Mouse (Mus musculus) neural tube, embryonic 15.5 days (tissue): Measurements from ENCODE around the gene Hydin. TPM values are rescaled to one million over a fixed set of nuclear protein-coding genes. Genes with fewer than 3 reads are reported as not detected.

Experiments used
- ATAC-seq: fragments of 200-750 bp; cut with Nextera tagmentation; 2 replicates; pipeline ENCODE4 v1.8.0; 2017; ENCODE audit warnings: mild to moderate bottlenecking, moderate TSS enrichment, moderate library complexity; ENCODE audit not compliant: low FRiP score
- H3K27ac ChIP-seq: fragments of 300-500 bp; sonication (generic); replicated peaks from 2 replicates; pipeline ENCODE4 v1.5.1; 2015; ENCODE audit warnings: mild to moderate bottlenecking, inconsistent platforms
- H3K27me3 ChIP-seq: fragments of 300-500 bp; sonication (generic); replicated peaks from 2 replicates; pipeline ENCODE4 v1.6.1; 2015; ENCODE audit warnings: inconsistent platforms
- H3K36me3 ChIP-seq: fragments of 300-500 bp; sonication (generic); 2 replicates; pipeline ENCODE4 v1.6.1; 2015; ENCODE audit warnings: inconsistent platforms
- H3K4me1 ChIP-seq: fragments of 300-500 bp; sonication (generic); 2 replicates; pipeline ENCODE4 v1.6.1; 2015; ENCODE audit warnings: inconsistent platforms
- H3K4me2 ChIP-seq: fragments of 300-500 bp; sonication (generic); 2 replicates; pipeline ENCODE4 v1.6.1; 2015; ENCODE audit warnings: inconsistent platforms, mild to moderate bottlenecking, moderate library complexity
- H3K4me3 ChIP-seq: fragments of 300-500 bp; sonication (generic); replicated peaks from 2 replicates; pipeline ENCODE4 v1.5.1; 2015; ENCODE audit warnings: mild to moderate bottlenecking, inconsistent platforms
- H3K9ac ChIP-seq: fragments of 300-500 bp; sonication (generic); replicated peaks from 2 replicates; pipeline ENCODE4 v1.6.1; 2015; ENCODE audit warnings: mild to moderate bottlenecking, inconsistent platforms
- H3K9me3 ChIP-seq: fragments of 300-500 bp; sonication (generic); replicated peaks from 2 replicates; pipeline ENCODE4 v1.6.1; 2016; ENCODE audit warnings: inconsistent platforms
- WGBS: fragments of 180-500 bp; shearing (Covaris S2); methylation state at CpG from one replicate; pipeline ENCODE4 v1.1.7; 2015; ENCODE audit warnings: mixed read lengths; 5-methylcytosine and 5-hydroxymethylcytosine counted together
- polyA plus RNA-seq: library from polyadenylated mRNA; unstranded; fragments of >200 nt; fragmentation: Nextera tagmentation; extraction: Ambion mirVana; gene quantifications from 2 replicates; pipeline ENCODE4 v1.2.1, GENCODE M21; 2015

Gene Hydin
- polyA plus RNA-seq, 1 experiment from 2014 or later: 0.31 TPM

DNA sequence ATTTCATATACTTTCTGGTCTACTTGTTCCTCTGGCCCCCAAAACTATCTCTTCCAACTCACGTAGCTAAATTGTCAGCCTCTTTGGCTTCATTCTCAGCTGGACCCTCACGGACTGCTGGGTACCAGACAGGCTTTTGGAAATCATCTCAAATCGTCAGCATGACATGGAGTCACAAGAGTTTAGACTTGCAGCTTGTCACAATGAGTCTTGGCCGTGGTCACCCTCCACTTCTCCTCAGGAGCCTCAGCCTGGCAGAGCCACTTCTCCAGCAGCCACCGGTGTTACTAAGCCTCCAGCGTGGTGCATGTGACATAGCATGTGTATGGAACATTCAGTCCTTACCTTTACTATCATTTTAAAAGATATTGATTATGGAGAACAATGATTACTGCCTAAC is 135.5 kb downstream of the Hydin start:
- Histone ChIP-seq H3K4me1 (no peaks in the 10 kb centered on the region), H3K27me3 (no peaks in the 10 kb centered on the region), H3K9ac (no peak overlapping the region), H3K4me2 (no peak overlapping the region), H3K27ac (no peak overlapping the region), H3K9me3 (0 out of 2 replicates have a peak, but pooled peaks cover 8% of the 10 kb centered on the region), H3K4me3 (no peak overlapping the region), H3K36me3 (no peaks in the 10 kb centered on the region)
- WGBS: 86% methylated on average over 6 of the region's 6 CpGs
- no peak for ATAC-seq

DNA sequence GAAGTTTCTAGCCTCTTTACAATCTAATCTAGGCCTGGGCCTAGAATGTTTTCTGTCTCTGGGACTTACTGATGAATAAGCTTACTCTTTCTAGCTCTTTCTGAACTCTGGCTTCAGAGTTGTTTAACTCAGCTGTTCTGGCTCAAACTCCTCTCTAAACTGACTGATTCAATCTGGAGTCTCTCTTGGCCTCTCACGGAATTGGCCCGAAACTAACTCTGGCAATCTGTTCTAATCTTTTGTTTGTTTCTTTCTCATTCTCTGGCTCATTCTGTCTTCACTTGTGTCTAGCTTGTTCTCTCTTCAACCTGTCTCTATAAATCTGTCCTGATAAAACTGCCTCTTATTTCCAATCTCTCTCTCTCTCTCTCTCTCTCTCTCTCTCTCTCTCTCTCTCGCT is 137.7 kb downstream of the Hydin start:
- no peaks in the 10 kb centered on the region for H3K27me3 ChIP-seq
- H3K9ac ChIP-seq: no peak overlapping the region
- 0 out of 2 replicates have a peak, but pooled peaks cover 8% of the 10 kb centered on the region for H3K9me3 ChIP-seq
- no peaks in the 10 kb centered on the region for H3K36me3 ChIP-seq
- no peak overlapping the region for H3K4me3 ChIP-seq
- WGBS: 84% methylated on average over 3 of the region's 3 CpGs
- no peak overlapping the region for H3K4me2 ChIP-seq
- no peak overlapping the region for H3K27ac ChIP-seq
- ATAC-seq: no peak
- no peaks in the 10 kb centered on the region for H3K4me1 ChIP-seq

DNA sequence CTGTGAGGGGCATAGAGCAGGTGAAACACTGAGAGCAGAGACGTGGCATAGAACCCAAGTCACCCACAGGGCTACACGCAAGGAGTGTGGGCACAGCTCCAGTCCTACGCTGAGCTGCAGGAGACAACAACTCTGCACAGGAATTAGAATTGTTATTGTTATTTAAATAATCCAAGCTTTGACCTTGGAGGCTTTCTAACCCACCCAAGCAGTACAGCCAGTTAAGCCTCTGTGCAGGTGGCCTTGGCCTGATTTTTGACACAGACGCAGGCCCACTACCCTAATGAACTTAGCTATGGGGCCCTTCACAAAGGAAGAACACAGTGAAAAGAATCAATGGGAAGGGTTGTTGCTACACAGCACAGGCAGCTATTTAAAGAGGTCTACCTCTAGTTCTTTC is 148.3 kb downstream of the Hydin start:
- WGBS: 59% methylated on average over 4 of the region's 4 CpGs
- Histone ChIP-seq H3K9me3 (no peaks in the 10 kb centered on the region), H3K27ac (no peak overlapping the region), H3K4me3 (no peak overlapping the region), H3K4me1 (0 out of 2 replicates have a peak, but pooled peaks cover 5% of the 10 kb centered on the region), H3K27me3 (no peaks in the 10 kb centered on the region), H3K36me3 (no peaks in the 10 kb centered on the region), H3K9ac (no peak overlapping the region), H3K4me2 (no peak overlapping the region)
- ATAC-seq: no peak

DNA sequence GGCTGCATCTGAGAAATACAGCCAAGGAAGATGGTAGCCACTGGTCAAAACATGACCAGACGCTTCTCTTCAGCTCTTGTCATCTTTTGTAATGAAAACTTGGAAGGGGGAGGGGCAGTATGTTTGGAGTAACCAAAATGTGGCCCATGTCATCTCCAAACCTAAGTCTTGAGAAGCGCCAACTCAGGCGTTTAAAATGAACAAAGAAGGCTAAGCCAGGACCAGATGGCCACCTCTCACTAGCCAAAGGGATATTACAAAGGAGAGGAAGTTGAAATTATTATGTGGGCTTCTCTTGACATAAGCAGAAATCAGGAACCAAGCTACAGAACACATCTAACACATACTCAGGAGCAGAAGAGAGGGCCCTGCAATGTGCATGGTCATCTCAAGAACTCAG is 150.2 kb downstream of the Hydin start:
- Histone ChIP-seq H3K27me3 (no peaks in the 10 kb centered on the region), H3K27ac (no peak overlapping the region), H3K9ac (no peak overlapping the region), H3K4me1 (0 out of 2 replicates have a peak, but pooled peaks cover 5% of the 10 kb centered on the region), H3K36me3 (no peaks in the 10 kb centered on the region), H3K4me3 (no peak overlapping the region), H3K4me2 (no peak overlapping the region), H3K9me3 (no peaks in the 10 kb centered on the region)
- 89% methylated on average over 3 of the region's 3 CpGs for WGBS
- no peak for ATAC-seq

DNA sequence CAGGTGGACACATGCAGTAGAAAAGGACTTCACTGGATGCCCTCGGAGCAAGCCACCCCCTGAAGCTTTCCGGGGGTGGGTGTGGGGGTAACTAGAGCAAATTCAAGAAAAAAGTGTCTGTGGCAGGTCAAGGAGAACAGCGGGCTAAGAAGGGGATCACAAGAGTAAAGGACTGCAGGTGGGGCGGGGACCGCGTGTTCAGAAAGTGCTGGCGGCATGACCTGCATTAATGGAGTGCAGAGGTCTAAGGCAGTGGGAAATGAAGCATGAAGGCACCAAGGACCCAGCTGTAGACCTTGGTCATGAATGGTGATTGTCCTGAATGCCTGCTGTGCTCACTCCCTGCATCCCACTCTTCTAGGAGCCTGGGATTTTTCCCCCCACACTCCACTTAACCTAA is 151.0 kb downstream of the Hydin start:
- H3K4me2 ChIP-seq: no peak overlapping the region
- H3K9ac ChIP-seq: no peak overlapping the region
- H3K27ac ChIP-seq: no peak overlapping the region
- H3K4me3 ChIP-seq: no peak overlapping the region
- 88% methylated on average over 7 of the region's 7 CpGs for WGBS
- no peaks in the 10 kb centered on the region for H3K9me3 ChIP-seq
- H3K27me3 ChIP-seq: no peaks in the 10 kb centered on the region
- ATAC-seq: no peak
- 0 out of 2 replicates have a peak, but pooled peaks cover 5% of the 10 kb centered on the region for H3K4me1 ChIP-seq
- H3K36me3 ChIP-seq: no peaks in the 10 kb centered on the region

DNA sequence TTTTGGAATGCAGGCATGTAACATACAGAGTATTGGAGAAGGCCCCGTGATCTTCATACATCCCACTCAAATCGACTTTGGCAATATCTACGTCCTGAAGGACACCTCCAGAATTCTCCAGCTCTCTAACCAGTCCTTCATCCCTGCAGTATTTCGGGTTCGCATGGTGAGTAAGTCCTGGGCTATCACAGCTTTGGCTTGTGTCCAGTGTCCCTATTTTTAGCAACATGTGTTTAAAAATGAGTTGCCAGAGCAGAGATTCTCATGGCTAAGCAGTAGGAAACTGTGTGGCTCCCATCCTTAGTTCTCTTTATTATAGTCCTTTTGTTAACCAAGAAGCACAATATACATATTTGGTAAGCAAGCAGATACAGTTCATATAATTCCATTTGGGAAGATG is 152.9 kb downstream of the Hydin start:
- Histone ChIP-seq H3K4me2 (no peak overlapping the region), H3K4me1 (no peaks in the 10 kb centered on the region), H3K4me3 (no peak overlapping the region), H3K27me3 (no peaks in the 10 kb centered on the region), H3K27ac (no peak overlapping the region), H3K36me3 (no peaks in the 10 kb centered on the region), H3K9me3 (no peaks in the 10 kb centered on the region), H3K9ac (no peak overlapping the region)
- WGBS: 87% methylated on average over 5 of the region's 5 CpGs
- ATAC-seq: no peak

DNA sequence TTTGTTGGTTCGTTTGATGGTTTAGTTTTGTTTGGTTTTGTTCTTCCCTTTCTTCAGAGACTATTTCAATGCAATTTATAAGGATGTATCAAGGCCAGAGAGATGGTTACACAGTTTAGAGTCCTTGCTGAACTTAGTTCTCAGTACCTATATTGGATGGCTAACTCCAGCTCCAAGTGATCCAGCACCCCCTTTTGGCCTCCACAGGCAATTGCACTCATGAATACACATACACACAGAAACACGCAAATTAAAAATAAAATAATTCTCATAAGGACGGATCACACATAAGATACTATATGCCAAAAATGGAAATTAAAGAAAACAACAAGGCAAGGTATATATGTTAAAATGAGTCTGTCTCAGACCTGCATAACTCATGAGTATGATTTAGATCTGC is 153.4 kb downstream of the Hydin start:
- WGBS: 90% methylated on average over 3 of the region's 3 CpGs
- Histone ChIP-seq H3K4me1 (no peaks in the 10 kb centered on the region), H3K27ac (no peak overlapping the region), H3K9me3 (no peaks in the 10 kb centered on the region), H3K4me3 (no peak overlapping the region), H3K4me2 (no peak overlapping the region), H3K27me3 (no peaks in the 10 kb centered on the region), H3K36me3 (no peaks in the 10 kb centered on the region), H3K9ac (no peak overlapping the region)
- no peak for ATAC-seq

DNA sequence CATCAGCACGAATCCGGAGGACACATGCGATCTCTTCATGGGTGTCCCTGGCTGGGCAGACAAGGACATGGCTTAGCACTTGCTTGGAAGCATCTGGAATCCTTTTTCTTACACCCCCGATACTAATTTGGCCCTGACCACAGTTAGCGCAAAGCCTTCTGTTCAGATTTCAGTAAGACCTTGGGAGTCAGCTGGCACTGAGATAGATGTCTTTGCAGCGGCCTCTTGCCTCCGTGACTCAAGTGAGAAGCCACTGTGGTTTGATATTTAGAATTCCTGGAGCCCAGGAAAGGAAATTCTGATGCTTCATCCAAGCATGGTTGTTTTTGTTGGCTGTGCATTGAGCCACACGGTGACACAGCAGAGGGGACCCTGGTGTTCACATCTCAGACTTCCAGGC is 157.4 kb downstream of the Hydin start:
- Histone ChIP-seq H3K4me1 (no peaks in the 10 kb centered on the region), H3K27me3 (no peaks in the 10 kb centered on the region), H3K36me3 (no peaks in the 10 kb centered on the region), H3K9me3 (no peaks in the 10 kb centered on the region), H3K4me3 (no peak overlapping the region), H3K4me2 (no peak overlapping the region), H3K9ac (no peak overlapping the region), H3K27ac (no peak overlapping the region)
- ATAC-seq: no peak
- WGBS: 88% methylated on average over 8 of the region's 8 CpGs

DNA sequence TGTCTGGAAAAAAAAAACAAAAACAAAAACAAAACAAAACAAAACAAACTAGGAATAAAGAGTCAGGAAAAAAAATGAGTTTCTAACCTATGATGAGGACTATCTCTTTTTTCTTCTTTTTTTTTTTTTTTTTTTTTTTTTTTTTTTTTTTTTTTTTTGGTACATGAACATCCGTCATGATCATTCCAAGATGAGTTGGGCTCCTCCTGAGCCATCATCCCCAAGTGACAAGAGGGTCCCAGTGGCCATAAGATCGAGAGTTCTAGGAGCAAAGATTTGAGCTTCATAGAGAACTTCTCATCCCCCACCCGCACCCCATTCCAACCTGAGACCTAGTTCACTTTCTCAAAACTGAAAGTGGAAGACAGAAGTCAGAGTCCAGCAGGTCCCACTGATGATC is 164.6 kb downstream of the Hydin start:
- Histone ChIP-seq H3K27me3 (no peaks in the 10 kb centered on the region), H3K4me2 (no peak overlapping the region), H3K9ac (no peak overlapping the region), H3K4me1 (no peaks in the 10 kb centered on the region), H3K4me3 (no peak overlapping the region), H3K36me3 (no peaks in the 10 kb centered on the region), H3K27ac (no peak overlapping the region), H3K9me3 (no peaks in the 10 kb centered on the region)
- no peak for ATAC-seq
- WGBS: 91% methylated on average over 3 of the region's 3 CpGs

DNA sequence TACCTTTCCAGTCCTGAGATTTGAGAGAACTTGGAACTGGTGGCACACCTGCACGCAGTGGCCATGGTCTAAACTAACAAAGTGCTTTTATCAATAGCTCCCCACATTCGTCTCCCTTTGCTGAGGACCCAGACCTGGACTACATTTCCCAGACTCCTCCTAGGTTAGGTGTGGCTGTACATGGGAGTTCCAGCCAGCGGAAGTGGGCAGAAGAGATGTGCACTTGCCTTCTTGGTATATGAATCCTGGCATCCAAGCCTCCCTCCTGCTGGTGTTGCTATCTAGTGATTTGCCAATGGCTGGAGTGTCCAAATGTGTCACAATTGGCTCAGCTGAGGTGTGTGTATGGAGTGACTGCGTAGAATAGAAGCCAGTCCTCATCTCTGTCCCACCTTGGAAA is 173.8 kb downstream of the Hydin start:
- Histone ChIP-seq H3K36me3 (no peaks in the 10 kb centered on the region), H3K9me3 (no peaks in the 10 kb centered on the region), H3K4me1 (no peaks in the 10 kb centered on the region; the same call in 1 of the 2 replicates), H3K27ac (no peak overlapping the region), H3K9ac (no peak overlapping the region), H3K4me3 (no peak overlapping the region), H3K4me2 (0 out of 2 replicates have a peak overlapping the region, but pooled peaks have one; percentile 13), H3K27me3 (no peaks in the 10 kb centered on the region)
- no peak for ATAC-seq
- 80% methylated on average over 4 of the region's 4 CpGs for WGBS

DNA sequence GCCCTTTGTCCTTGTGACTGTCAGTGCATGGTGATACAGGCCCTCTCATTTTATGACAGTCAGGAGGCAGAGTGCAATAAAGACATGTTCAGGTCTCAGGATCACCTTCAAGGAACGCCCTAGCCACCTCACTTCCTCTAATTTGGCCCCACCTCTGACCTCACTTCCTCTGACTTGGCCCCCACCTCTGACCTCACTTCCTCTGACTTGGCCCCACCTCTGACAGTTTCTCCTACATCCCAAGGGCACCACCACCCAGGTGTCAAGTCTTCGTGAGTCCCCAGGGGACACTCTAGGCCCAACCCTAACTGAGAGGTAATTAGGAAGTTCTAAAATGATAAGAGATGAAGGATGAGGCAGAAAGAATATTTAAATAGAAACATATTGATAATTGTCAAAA is 177.5 kb downstream of the Hydin start:
- 96% methylated on average over 2 of the region's 2 CpGs for WGBS
- H3K9me3 ChIP-seq: no peaks in the 10 kb centered on the region
- no peaks in the 10 kb centered on the region for H3K27me3 ChIP-seq
- H3K9ac ChIP-seq: no peak overlapping the region
- H3K4me2 ChIP-seq: no peak overlapping the region
- H3K27ac ChIP-seq: no peak overlapping the region
- H3K4me3 ChIP-seq: no peak overlapping the region
- H3K4me1 ChIP-seq: no peaks in the 10 kb centered on the region; the same call in 1 of the 2 replicates
- no peaks in the 10 kb centered on the region for H3K36me3 ChIP-seq
- no peak for ATAC-seq

DNA sequence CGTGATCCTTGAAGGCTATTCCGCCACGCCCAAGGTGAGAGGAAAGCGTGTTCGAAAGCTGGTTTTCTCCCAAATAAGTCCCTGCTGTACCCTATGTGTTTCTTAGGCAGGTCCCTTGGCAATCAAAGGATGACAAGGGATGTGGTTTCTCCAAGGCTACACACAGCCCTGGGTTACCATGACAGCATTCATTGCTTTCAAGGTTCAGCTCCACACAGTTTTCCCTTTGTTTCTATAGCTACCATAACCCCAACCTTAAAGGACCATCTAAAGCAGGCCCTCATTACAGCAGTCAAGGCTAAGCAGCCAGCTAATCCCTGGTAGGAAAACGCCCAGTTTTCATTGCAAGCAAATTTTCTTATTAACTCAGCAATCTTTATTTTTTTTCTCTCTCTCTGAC is 183.7 kb downstream of the Hydin start:
- Histone ChIP-seq H3K36me3 (no peaks in the 10 kb centered on the region), H3K27me3 (no peaks in the 10 kb centered on the region), H3K4me3 (no peak overlapping the region), H3K4me1 (no peaks in the 10 kb centered on the region; the same call in 1 of the 2 replicates), H3K9me3 (no peaks in the 10 kb centered on the region), H3K9ac (no peak overlapping the region), H3K4me2 (no peak overlapping the region), H3K27ac (no peak overlapping the region)
- ATAC-seq: no peak
- WGBS: 87% methylated on average over 6 of the region's 6 CpGs

DNA sequence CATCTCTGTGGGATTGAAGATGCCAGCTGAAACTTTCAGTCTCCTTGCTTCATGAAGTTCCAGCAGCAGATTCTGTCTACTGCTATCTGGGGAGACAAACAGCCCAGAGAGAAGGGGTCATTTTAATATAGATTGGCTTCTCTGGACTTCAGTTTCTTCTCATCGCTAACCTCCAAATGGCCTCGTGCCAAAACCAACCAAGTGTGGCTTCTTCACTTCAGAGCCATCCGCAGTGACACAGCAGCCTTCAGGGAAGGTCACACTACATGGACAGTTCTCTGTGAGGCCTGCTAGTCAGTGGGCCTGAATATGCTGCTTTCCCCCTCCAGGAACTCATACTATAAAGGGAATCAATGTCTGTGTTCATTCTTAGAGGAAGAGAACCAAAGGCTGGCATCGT is 187.7 kb downstream of the Hydin start:
- Histone ChIP-seq H3K9ac (no peak overlapping the region), H3K9me3 (no peaks in the 10 kb centered on the region), H3K27ac (no peak overlapping the region), H3K36me3 (no peaks in the 10 kb centered on the region), H3K4me2 (no peak overlapping the region), H3K4me1 (no peaks in the 10 kb centered on the region; the same call in 1 of the 2 replicates), H3K27me3 (no peaks in the 10 kb centered on the region), H3K4me3 (no peak overlapping the region)
- ATAC-seq: no peak
- 82% methylated on average over 4 of the region's 4 CpGs for WGBS
